Mouse (Mus musculus): ENCODE measurements around the gene Haus4.

GRCm38 (mm10) chr14:54499330-54499729, 55.1 kb downstream of the Haus4 start:
- TF ChIP-seq CTCF (IDR thresholded peaks at IDR 0.05; ENCODE audit: low read depth, low read length) (no peak), POLR2AphosphoS5 (IDR thresholded peaks at IDR 0.05; ENCODE audit: insufficient replicate concordance, low read depth, low read length) (no peak), GATA2 (IDR thresholded peaks at IDR 0.05; ENCODE audit: borderline replicate concordance, low read depth, low read length) (no peak), TAL1 (conservative IDR thresholded peaks at IDR 0.05; ENCODE audit: low read depth, low read length) (no peak)

Measured in G1E (cell line).